Mouse (Mus musculus) CH12.LX (cell line): ENCODE results near the gene Fxyd1.

Experiments
- CTCF ChIP-seq, 2 experiments: IDR thresholded peaks in 1 of 2; conservative IDR thresholded peaks in 1 of 2; 2 replicates each; pipeline ENCODE4 v1.5.1; 2011 to 2012; ENCODE audit warnings: low read depth in 2 of 2, low read length in 2 of 2, improper control_type of control experiment in 1 of 2, inconsistent platforms in 1 of 2, mild to moderate bottlenecking in 1 of 2, moderate library complexity in 1 of 2
- EP300 ChIP-seq: IDR thresholded peaks from 2 replicates; pipeline ENCODE4 v1.6.1; 2011; ENCODE audit warnings: low read length, improper control_type of control experiment
- MAZ ChIP-seq: IDR thresholded peaks from 2 replicates; pipeline ENCODE4 v1.6.1; 2012; ENCODE audit warnings: low read depth, mild to moderate bottlenecking, inconsistent platforms, low read length, improper control_type of control experiment, moderate library complexity
- NRF1 ChIP-seq: IDR thresholded peaks from 2 replicates; pipeline ENCODE4 v1.6.1; 2014; ENCODE audit warnings: low read depth, mild to moderate bottlenecking, inconsistent platforms, low read length, improper control_type of control experiment, moderate library complexity
- POLR2A ChIP-seq: IDR thresholded peaks from 2 replicates; pipeline ENCODE4 v1.6.1; 2011; ENCODE audit warnings: low read depth, mild to moderate bottlenecking, improper control_type of control experiment, low read length
- RCOR1 ChIP-seq: conservative IDR thresholded peaks from 2 replicates; pipeline ENCODE4 v1.6.1; 2012; ENCODE audit warnings: low read depth, mild to moderate bottlenecking, inconsistent platforms, low read length, improper control_type of control experiment
- SIN3A ChIP-seq: IDR thresholded peaks from 2 replicates; pipeline ENCODE4 v1.6.1; 2012; ENCODE audit warnings: low read length, improper control_type of control experiment, inconsistent platforms
- TCF12 ChIP-seq: IDR thresholded peaks from 2 replicates; pipeline ENCODE4 v1.6.1; 2014; ENCODE audit warnings: low read depth, mild to moderate bottlenecking, inconsistent platforms, low read length, improper control_type of control experiment
- UBTF ChIP-seq: IDR thresholded peaks from 2 replicates; pipeline ENCODE4 v1.6.1; 2012; ENCODE audit warnings: low read depth, mild to moderate bottlenecking, inconsistent platforms, low read length, improper control_type of control experiment, moderate library complexity
- USF1 ChIP-seq: IDR thresholded peaks from 2 replicates; pipeline ENCODE4 v1.6.1; 2014; ENCODE audit warnings: low read depth, mild to moderate bottlenecking, inconsistent platforms, low read length, improper control_type of control experiment
- ZKSCAN1 ChIP-seq: IDR thresholded peaks from 2 replicates; pipeline ENCODE4 v1.6.1; 2012; ENCODE audit warnings: low read depth, inconsistent platforms, low read length, improper control_type of control experiment, borderline replicate concordance

DNA sequence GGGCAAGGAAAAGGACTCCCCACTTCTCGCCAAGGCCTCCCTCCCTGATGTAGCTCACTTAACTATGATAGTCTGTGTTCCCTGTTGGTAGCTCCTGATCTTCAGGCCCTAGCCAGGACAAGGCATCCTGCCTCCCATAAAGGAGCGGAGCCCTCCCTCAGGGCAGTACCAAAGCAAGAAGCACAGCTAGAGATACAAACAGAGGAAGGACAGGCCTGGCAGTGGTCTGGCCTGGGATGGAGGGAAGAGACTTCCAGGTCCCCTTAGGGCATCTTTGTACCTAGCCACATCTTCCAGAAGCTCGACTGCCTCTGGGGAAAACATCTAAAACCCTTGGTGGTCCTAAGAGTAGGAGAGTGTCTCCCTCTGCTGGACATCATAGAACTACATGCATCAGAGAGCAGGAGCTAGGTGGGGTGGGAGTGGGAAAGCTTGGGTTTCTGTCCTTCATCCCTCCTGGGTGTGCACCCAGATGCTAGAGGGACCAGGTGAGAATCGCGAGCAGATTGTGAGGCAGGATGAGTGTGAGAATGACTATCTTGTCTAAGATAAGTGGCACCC lies 21.0 kb upstream of the Fxyd1 start:
- TF ChIP-seq SIN3A (no peak), POLR2A (no peak), CTCF (conservative IDR thresholded peaks at IDR 0.05 in 1 of 2, IDR thresholded peaks at IDR 0.05 in 1 of 2; ENCODE audit: low read depth in 2 of 2, low read length in 2 of 2) (peak; percentile 62 to 79), EP300 (no peak), RCOR1 (no peak), NRF1 (no peak), MAZ (no peak), ZKSCAN1 (no peak), UBTF (no peak), USF1 (no peak), TCF12 (no peak)
